Mouse (Mus musculus): ENCODE data around the gene Ap5m1.

GRCm38 (mm10) chr14:49089461-49090058 is 23.7 kb downstream of the Ap5m1 start:
- TF ChIP-seq POLR2A (IDR thresholded peaks at IDR 0.05; ENCODE audit: low read depth, low read length) (no peak), CTCF (conservative IDR thresholded peaks at IDR 0.05; ENCODE audit: insufficient read depth, insufficient read length, low read depth, low read length) (no peak)

Measured in kidney, adult 2 months (tissue).